Mouse (Mus musculus) bone marrow, adult 2 months (tissue): Measurements from ENCODE around the gene Thap7.

Source experiments
- CTCF ChIP-seq: fragments of 200-500 bp; IDR thresholded peaks from 2 replicates; pipeline ENCODE4 v1.5.1; 2011; ENCODE audit warnings: low read length, control low read depth; ENCODE audit not compliant: control insufficient read depth, insufficient read depth
- POLR2A ChIP-seq: fragments of 200-500 bp; IDR thresholded peaks from 2 replicates; pipeline ENCODE4 v1.6.1; 2011; ENCODE audit warnings: low read depth, mild to moderate bottlenecking, control low read depth, low read length, borderline replicate concordance; ENCODE audit not compliant: control insufficient read depth

GRCm38 (mm10) chr16:17558811-17559210 lies 27.9 kb upstream of the Thap7 start:
- TF ChIP-seq CTCF (no peak), POLR2A (no peak)
